Mouse (Mus musculus) limb, embryonic 14.5 days (tissue): ENCODE data around the gene Cbfa2t3. TPM values are rescaled to one million over a fixed set of nuclear protein-coding genes. Genes with fewer than 3 reads are reported as not detected.

ENCODE experiments used
- ATAC-seq: fragments of 200-750 bp; cut with Nextera tagmentation; 2 replicates; pipeline ENCODE4 v1.8.0; 2017; ENCODE audit warnings: low read depth, moderate number of reproducible peaks, moderate TSS enrichment; ENCODE audit not compliant: low FRiP score
- DNase-seq: peaks from one replicate; pipeline ENCODE4 v3.0.0-alpha.2; 2015; ENCODE audit warnings: low spot score
- H3K27ac ChIP-seq: fragments of 300-500 bp; sonication (generic); replicated peaks from 2 replicates; pipeline ENCODE4 v1.5.1; 2014; ENCODE audit warnings: low read depth, mild to moderate bottlenecking, low read length, moderate library complexity, mixed read lengths
- H3K27me3 ChIP-seq: fragments of 300-500 bp; sonication (generic); 2 replicates; pipeline ENCODE4 v1.6.1; 2014; ENCODE audit warnings: low read length, mixed read lengths; ENCODE audit not compliant: control insufficient read depth, insufficient read depth
- H3K36me3 ChIP-seq: fragments of 300-500 bp; sonication (generic); 2 replicates; pipeline ENCODE4 v1.6.1; 2014; ENCODE audit warnings: mild to moderate bottlenecking, low read length, moderate library complexity, mixed read lengths; ENCODE audit not compliant: control insufficient read depth, insufficient read depth
- H3K4me1 ChIP-seq: fragments of 300-500 bp; sonication (generic); 2 replicates; pipeline ENCODE4 v1.6.1; 2014; ENCODE audit warnings: antibody characterized with exemption, low read length, mixed read lengths; ENCODE audit not compliant: control insufficient read depth, insufficient read depth
- H3K4me2 ChIP-seq: fragments of 300-500 bp; sonication (generic); replicated peaks from 2 replicates; pipeline ENCODE4 v1.6.1; 2014; ENCODE audit warnings: low read depth, mild to moderate bottlenecking, low read length, moderate library complexity; ENCODE audit not compliant: severe bottlenecking
- H3K4me3 ChIP-seq: fragments of 300-500 bp; sonication (generic); replicated peaks from 2 replicates; pipeline ENCODE4 v1.5.1; 2014; ENCODE audit warnings: low read length
- H3K9ac ChIP-seq: fragments of 300-500 bp; sonication (generic); 2 replicates; pipeline ENCODE4 v1.6.1; 2014; ENCODE audit warnings: mild to moderate bottlenecking, low read depth, low read length, moderate library complexity; ENCODE audit not compliant: severe bottlenecking
- H3K9me3 ChIP-seq: fragments of 300-500 bp; sonication (generic); 2 replicates; pipeline ENCODE4 v1.6.1; 2016; ENCODE audit warnings: low read length; ENCODE audit not compliant: control insufficient read depth
- POLR2A ChIP-seq: fragments of 200-500 bp; IDR thresholded peaks from 2 replicates; pipeline ENCODE4 v1.8.0; 2012; ENCODE audit warnings: inconsistent platforms, mild to moderate bottlenecking, moderate library complexity, borderline replicate concordance; ENCODE audit not compliant: insufficient read depth, insufficient read length; ENCODE audit errors: extremely low read depth
- WGBS: fragments of 180-500 bp; shearing (Covaris S2); extraction: QIAGEN DNeasy Blood & Tissue Kit; methylation state at CpG from one replicate; pipeline ENCODE4 v1.1.7; 2014; 5-methylcytosine and 5-hydroxymethylcytosine counted together
- polyA plus RNA-seq, 2 experiments: library from polyadenylated mRNA; depleted of rRNA in 1 of 2; stranded (reverse) in 1 of 2; unstranded in 1 of 2; fragments of >200 nt; fragmentation: Nextera tagmentation in 1 of 2; extraction: Ambion mirVana in 1 of 2; gene quantifications; 2 replicates each; pipeline versions ENCODE4 v1.2.1 to v1.2.3; 2012 to 2014

The Cbfa2t3 gene
- polyA plus RNA-seq, 2 experiments = 6.0 to 7.2 TPM

GRCm38 (mm10) chr8:122626896-122627295, 72.0 kb downstream of the Cbfa2t3 start:
- H3K27ac ChIP-seq = no peak overlapping the region
- no peak overlapping the region for H3K4me3 ChIP-seq
- H3K27me3 ChIP-seq = no peaks in the 10 kb centered on the region
- H3K9me3 ChIP-seq = no peaks in the 10 kb centered on the region
- H3K36me3 ChIP-seq = no peaks in the 10 kb centered on the region
- no peak overlapping the region for H3K9ac ChIP-seq
- H3K4me2 ChIP-seq = no peak overlapping the region
- no peak for ATAC-seq
- no peak for TF ChIP-seq POLR2A
- 86% methylated on average over 2 of the region's 2 CpGs for WGBS
- no peak for DNase-seq
- no peaks in the 10 kb centered on the region for H3K4me1 ChIP-seq

GRCm38 (mm10) chr8:122625811-122626210, 73.1 kb downstream of the Cbfa2t3 start:
- H3K9me3 ChIP-seq = no peaks in the 10 kb centered on the region
- DNase-seq (no peak), ATAC-seq (no peak)
- no peaks in the 10 kb centered on the region for H3K27me3 ChIP-seq
- 70% methylated on average over 9 of the region's 9 CpGs for WGBS
- H3K4me2 ChIP-seq = no peak overlapping the region
- H3K4me1 ChIP-seq = no peaks in the 10 kb centered on the region
- no peak overlapping the region for H3K9ac ChIP-seq
- H3K27ac ChIP-seq = no peak overlapping the region
- no peak for TF ChIP-seq POLR2A
- H3K4me3 ChIP-seq = no peak overlapping the region
- no peaks in the 10 kb centered on the region for H3K36me3 ChIP-seq

- ATAC-seq = no peak
- Histone ChIP-seq H3K4me3 (no peak overlapping the region), H3K27me3 (no peaks in the 10 kb centered on the region), H3K4me2 (no peak overlapping the region), H3K9me3 (no peaks in the 10 kb centered on the region), H3K4me1 (no peaks in the 10 kb centered on the region), H3K36me3 (no peaks in the 10 kb centered on the region), H3K9ac (no peak overlapping the region), H3K27ac (no peak overlapping the region)
- TF ChIP-seq POLR2A = no peak
- 74% methylated on average over 5 of the region's 5 CpGs for WGBS
- no peak for DNase-seq
Measured at GRCm38 (mm10) chr8:122624653-122625052, 74.3 kb downstream of the Cbfa2t3 start.

GRCm38 (mm10) chr8:122623844-122624642, 74.9 kb downstream of the Cbfa2t3 start:
- Histone ChIP-seq H3K4me2 (no peak overlapping the region), H3K27ac (no peak overlapping the region), H3K9me3 (no peaks in the 10 kb centered on the region), H3K36me3 (no peaks in the 10 kb centered on the region), H3K4me3 (no peak overlapping the region), H3K4me1 (no peaks in the 10 kb centered on the region), H3K9ac (no peak overlapping the region), H3K27me3 (no peaks in the 10 kb centered on the region)
- WGBS = 89% methylated on average over 17 of the region's 17 CpGs
- DNase-seq = no peak
- no peak for TF ChIP-seq POLR2A
- no peak for ATAC-seq

- no peak for TF ChIP-seq POLR2A
- H3K27me3 ChIP-seq = no peaks in the 10 kb centered on the region
- no peak within 1 kb of the TSS for H3K9ac ChIP-seq
- H3K4me2 ChIP-seq = no peak within 1 kb of the TSS
- no peak within 1 kb of the TSS for H3K4me3 ChIP-seq
- no peak for DNase-seq
- no peaks in the 10 kb centered on the region for H3K9me3 ChIP-seq
- no peak for ATAC-seq
- no peaks in the 10 kb centered on the region for H3K36me3 ChIP-seq
- peaks cover 2% of the 10 kb centered on the region; the same call in 1 of the 2 replicates for H3K4me1 ChIP-seq
- 66% methylated on average over 6 of the region's 6 CpGs for WGBS
- no peak within 1 kb of the TSS for H3K27ac ChIP-seq
Measured at GRCm38 (mm10) chr8:122622727-122623126, 76.2 kb downstream of the Cbfa2t3 start, which contains the start of gene Pabpn1l. Pabpn1l (minus strand) TSS chr8:122622739.
